Mouse (Mus musculus) left cerebral cortex, adult 18-20 months (tissue): ENCODE data around the gene Ssh3. TPM values are rescaled to one million over a fixed set of nuclear protein-coding genes. Genes with fewer than 3 reads are reported as not detected.

Source experiments
- DNase-seq, 2 experiments: peaks; one replicate each; pipeline ENCODE4 v3.0.0; 2021 to 2022; ENCODE audit warnings: low spot score in 2 of 2, mixed read lengths in 1 of 2
- microRNA-seq, 2 experiments: library from miRNA; unstranded; fragments of <30 nt; microRNA quantifications; one replicate each; pipeline ENCODE4 v1.2.0; 2021
- total RNA-seq, 2 experiments: library from RNA; stranded (reverse); gene quantifications; 2 replicates each; pipeline ENCODE4 v1.2.3; 2021

Gene Ssh3
- total RNA-seq, 2 experiments from 2014 or later = 49.2 to 52.4 TPM

DNA sequence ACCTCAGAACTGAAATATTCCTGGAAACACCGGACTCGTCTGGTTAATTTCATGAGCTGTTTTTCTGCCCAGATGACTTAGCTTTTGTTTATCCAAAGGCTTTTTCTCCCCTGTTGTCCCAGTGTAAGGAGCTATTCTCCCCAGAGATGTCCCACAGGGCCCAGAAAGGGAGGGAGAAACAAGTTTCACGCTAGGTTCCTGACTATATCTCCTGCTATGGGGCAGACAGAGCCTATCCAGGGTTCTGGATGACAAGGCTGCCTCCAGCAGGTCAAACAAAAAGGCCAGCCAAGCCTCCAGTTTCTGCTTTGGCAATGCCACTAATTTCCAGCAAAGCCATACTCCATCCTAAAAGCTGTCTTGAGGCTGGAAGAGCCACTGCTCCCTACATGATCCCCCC, 51.1 kb downstream of the Ssh3 start:
- DNase-seq = no peak

DNA sequence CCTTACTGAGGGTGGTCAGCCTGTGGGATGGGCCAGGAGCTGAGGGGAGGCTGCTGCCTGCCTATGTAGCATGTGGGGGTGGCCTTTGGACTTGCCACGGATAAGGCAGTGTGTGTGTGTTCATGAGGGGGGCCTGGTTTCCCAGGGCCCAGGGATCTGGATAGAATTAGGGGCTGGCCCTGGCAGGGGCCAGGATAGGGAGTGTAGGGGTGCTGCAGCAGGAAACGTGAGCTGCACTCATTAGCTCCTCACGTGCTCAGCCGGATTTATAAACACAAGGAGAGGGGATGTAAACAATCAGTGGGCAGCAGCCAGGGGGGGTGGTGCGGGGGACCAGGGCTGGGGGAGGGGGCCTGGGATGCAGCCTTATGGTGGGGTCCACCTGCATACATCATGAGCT, 51.8 kb downstream of the Ssh3 start:
- no peak for DNase-seq

GRCm38 (mm10) chr19:4216041-4216685, 52.8 kb downstream of the Ssh3 start:
- DNase-seq = no peak

GRCm38 (mm10) chr19:4215451-4215840, 53.5 kb downstream of the Ssh3 start:
- DNase-seq = no peak

- DNase-seq = no peak
These were observed 54.1 kb downstream of the Ssh3 start for GRCm38 (mm10) chr19:4214771-4215450.

DNA sequence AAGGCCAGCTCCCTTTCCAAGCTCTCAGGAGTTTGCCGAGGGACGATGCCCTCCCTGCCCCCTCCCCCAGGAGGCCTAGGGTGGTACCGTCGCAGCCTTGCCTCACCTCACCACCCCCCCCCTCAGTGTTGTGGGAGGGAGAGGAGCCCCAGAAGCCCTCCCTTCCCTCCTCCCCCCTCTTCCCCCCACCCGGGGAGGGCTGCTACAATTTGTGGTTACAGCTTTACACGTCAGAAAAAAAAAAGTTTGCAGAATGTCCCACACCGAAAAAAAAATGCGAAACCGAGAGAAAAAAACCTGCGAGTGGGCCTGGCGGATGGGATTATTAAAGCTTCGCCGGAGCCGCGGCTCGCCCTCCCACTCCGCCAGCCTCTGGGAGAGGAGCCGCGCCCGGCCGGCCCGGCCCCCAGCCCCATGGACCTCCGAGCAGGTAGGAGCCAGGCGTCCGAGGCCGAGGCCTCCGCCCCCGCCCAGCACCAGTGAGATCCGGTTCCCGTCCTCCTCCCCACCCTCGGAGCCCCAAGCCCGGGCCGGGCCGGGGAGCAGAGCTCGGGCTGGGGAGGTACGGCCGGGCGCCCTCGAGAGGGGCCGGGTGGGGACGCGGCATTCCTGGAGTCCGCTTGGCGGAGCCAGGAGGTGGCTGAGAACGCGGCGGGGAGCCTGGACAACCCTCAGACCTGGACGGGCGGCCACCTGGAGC, 54.8 kb downstream of the Ssh3 start, which contains the start of the genes Clcf1 and AC109138.7:
TSS of gene Clcf1 (plus strand) at position 168 of the 700 bp plus-strand sequence.
TSS of gene AC109138.7 (plus strand) at position 287 of the 700 bp plus-strand sequence.
- DNase-seq = no peak

GRCm38 (mm10) chr19:4213524-4213974, 55.4 kb downstream of the Ssh3 start:
- no peak for DNase-seq

DNA sequence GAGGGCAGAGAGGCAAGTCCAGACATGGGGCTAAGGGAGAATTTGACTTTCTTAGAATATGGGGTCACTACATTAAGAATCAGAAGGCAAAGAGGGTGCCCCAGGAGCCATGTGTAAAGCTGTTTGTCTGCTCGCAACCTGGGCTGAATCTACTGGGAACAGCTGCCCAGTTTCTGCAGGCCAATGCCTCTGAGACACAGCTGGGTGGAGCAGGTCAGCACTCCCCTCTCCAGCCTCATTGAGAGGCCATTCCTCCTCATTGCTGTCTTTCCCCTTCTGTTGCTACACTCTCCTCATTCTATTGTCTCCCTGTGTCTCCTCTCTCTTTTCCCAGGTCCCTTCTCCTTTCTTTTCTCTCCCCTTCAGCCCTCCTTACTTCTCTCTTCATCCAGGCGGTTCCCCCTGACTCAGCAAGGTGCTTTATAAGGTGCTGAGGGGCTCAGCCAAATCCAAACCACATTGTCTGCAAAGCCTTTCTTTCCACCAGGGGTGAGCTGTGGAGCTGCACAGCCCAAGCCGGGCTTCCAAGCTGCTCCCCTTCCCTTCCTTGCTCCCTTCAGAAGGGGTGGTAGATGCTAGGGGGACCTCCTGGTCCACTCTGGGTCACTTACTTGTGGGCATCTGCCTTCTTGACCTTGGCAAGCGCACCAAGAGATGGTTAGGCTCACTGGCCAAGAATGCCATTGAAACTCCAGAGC, 56.9 kb downstream of the Ssh3 start:
- no peak for DNase-seq

Small RNAs within 50 kb of the gene (microRNA-seq; reads per million reads assigned to microRNA genes)
- gene Gm26115 (0 reads per million in 2 experiments), gene Mir6985 (4.7 to 6.2 reads per million in 2 experiments)

Other genes with a start within 250 kb of the Ssh3 start
- gene Gstp1, start 231.2 kb downstream of the Ssh3 start, total RNA-seq = 100 to 1,000 TPM; 353 to 399 TPM
- 10 to 100 TPM; 40.5 to 55.2 TPM for gene Gstp2, start 223.2 kb downstream of the Ssh3 start, total RNA-seq
- not detected for gene Gstp3, start 209.6 kb downstream of the Ssh3 start, total RNA-seq
- not detected for gene Cabp2, start 187.6 kb downstream of the Ssh3 start, total RNA-seq
- 10 to 100 TPM; 33.6 to 37.3 TPM for gene Cdk2ap2, start 172.0 kb downstream of the Ssh3 start, total RNA-seq
- 100 to 1,000 TPM; 210 to 214 TPM for gene Pitpnm1, start 169.2 kb downstream of the Ssh3 start, total RNA-seq
- 100 to 1,000 TPM; 121 to 126 TPM for gene Aip, start 143.3 kb downstream of the Ssh3 start, total RNA-seq
- gene Gpr152, start 129.4 kb downstream of the Ssh3 start, total RNA-seq = under 1 TPM; 0.12 TPM
- gene Cabp4, start 125.1 kb downstream of the Ssh3 start, total RNA-seq = under 1 TPM; 0.26 to 0.63 TPM
- gene Coro1b, start 120.6 kb downstream of the Ssh3 start, total RNA-seq = 10 to 100 TPM; 77.9 to 81.3 TPM
- 1 to 10 TPM; 1.3 to 2.3 TPM for gene Ptprcap, start 115.6 kb downstream of the Ssh3 start, total RNA-seq
- 10 to 100 TPM; 32.5 to 34.5 TPM for gene Rps6kb2, start 105.8 kb downstream of the Ssh3 start, total RNA-seq
- 1 to 10 TPM; 5.1 to 9.2 TPM for gene Carns1, start 93.7 kb downstream of the Ssh3 start, total RNA-seq
- 1 to 10 TPM; 1.0 to 1.1 TPM for gene Tbc1d10c, start 77.9 kb downstream of the Ssh3 start, total RNA-seq
- 100 to 1,000 TPM; 303 to 333 TPM for gene Ppp1ca, start 77.1 kb downstream of the Ssh3 start, total RNA-seq
- 10 to 100 TPM in 1 of 2 experiments, 1 to 10 TPM in 1; 7.2 to 10.1 TPM for gene Rad9a, start 67.5 kb downstream of the Ssh3 start, total RNA-seq
- gene Clcf1, start 54.9 kb downstream of the Ssh3 start, total RNA-seq = 1 to 10 TPM; 1.5 to 1.9 TPM
- gene AC109138.7, start 54.8 kb downstream of the Ssh3 start, total RNA-seq = not detected
- gene Pold4, start 37.3 kb downstream of the Ssh3 start, total RNA-seq = 10 to 100 TPM; 13.4 to 18.2 TPM
- 10 to 100 TPM; 67.2 to 71.2 TPM for gene Ankrd13d, start 14.0 kb upstream of the Ssh3 start, total RNA-seq
- gene Grk2, start 37.0 kb upstream of the Ssh3 start, total RNA-seq = 100 to 1,000 TPM; 224 to 230 TPM
- gene Kdm2a, start 129.1 kb upstream of the Ssh3 start, total RNA-seq = 10 to 100 TPM; 74.0 to 77.0 TPM
- 1 to 10 TPM in 1 of 2 experiments, under 1 TPM in 1; 0.59 to 1.3 TPM for gene Rhod, start 170.3 kb upstream of the Ssh3 start, total RNA-seq
- 10 to 100 TPM; 38.2 to 55.8 TPM for gene Syt12, start 208.3 kb upstream of the Ssh3 start, total RNA-seq
- gene 2010003K11Rik, start 229.4 kb upstream of the Ssh3 start, total RNA-seq = not detected
- 10 to 100 TPM; 68.0 to 79.3 TPM for gene Pcx, start 241.3 kb upstream of the Ssh3 start, total RNA-seq